Mouse (Mus musculus) layer of hippocampus, postnatal 36 days (tissue): Measurements from ENCODE around the gene Tns1. TPM values are rescaled to one million over a fixed set of nuclear protein-coding genes. Genes with fewer than 3 reads are reported as not detected.

ENCODE experiments used
- DNase-seq, 2 experiments: peaks; one replicate each; pipeline ENCODE4 v3.0.0; 2022
- total RNA-seq, 2 experiments: library from RNA; stranded (reverse); gene quantifications; 2 replicates each; pipeline ENCODE4 v1.2.3; 2021

Gene Tns1
- total RNA-seq, 2 experiments from 2014 or later = 34.5 to 48.6 TPM

GRCm38 (mm10) chr1:73954614-73955013 lies 169.6 kb downstream of the Tns1 start:
- DNase-seq = no peak

- DNase-seq = no peak
Observed at GRCm38 (mm10) chr1:73954015-73954408, 170.2 kb downstream of the Tns1 start.

- DNase-seq = no peak
Observed at GRCm38 (mm10) chr1:73953317-73954014, 170.8 kb downstream of the Tns1 start.

- no peak for DNase-seq
Observed at GRCm38 (mm10) chr1:73952598-73952997, 171.7 kb downstream of the Tns1 start.

GRCm38 (mm10) chr1:73951178-73951577 lies 173.1 kb downstream of the Tns1 start:
- no peak for DNase-seq

- DNase-seq = no peak
Observed at GRCm38 (mm10) chr1:73948757-73949156, 175.5 kb downstream of the Tns1 start.

GRCm38 (mm10) chr1:73947525-73948304 lies 176.5 kb downstream of the Tns1 start:
- DNase-seq = no peak

GRCm38 (mm10) chr1:73946701-73947100 lies 177.5 kb downstream of the Tns1 start:
- no peak for DNase-seq

GRCm38 (mm10) chr1:73944393-73944792 lies 179.9 kb downstream of the Tns1 start:
- peak; percentile 50 to 54 for DNase-seq

GRCm38 (mm10) chr1:73943667-73944289 lies 180.5 kb downstream of the Tns1 start:
- peak; percentile 45 to 64 for DNase-seq

GRCm38 (mm10) chr1:73943255-73943654 lies 181.0 kb downstream of the Tns1 start:
- no peak for DNase-seq

- DNase-seq = no peak
Observed at GRCm38 (mm10) chr1:73942243-73942642, 182.0 kb downstream of the Tns1 start.

GRCm38 (mm10) chr1:73941697-73942096 lies 182.6 kb downstream of the Tns1 start:
- DNase-seq = no peak

- DNase-seq = no peak
Observed at GRCm38 (mm10) chr1:73940491-73941204, 183.6 kb downstream of the Tns1 start.

- DNase-seq = no peak
Observed at GRCm38 (mm10) chr1:73938597-73938996, 185.7 kb downstream of the Tns1 start.

- no peak for DNase-seq
Observed at GRCm38 (mm10) chr1:73937805-73938204, 186.4 kb downstream of the Tns1 start.

GRCm38 (mm10) chr1:73936537-73936936 lies 187.7 kb downstream of the Tns1 start:
- no peak for DNase-seq

GRCm38 (mm10) chr1:73935442-73936080 lies 188.7 kb downstream of the Tns1 start:
- DNase-seq = no peak

- DNase-seq = no peak
Observed at GRCm38 (mm10) chr1:73933146-73933490, 191.1 kb downstream of the Tns1 start.

GRCm38 (mm10) chr1:73932421-73933145 lies 191.7 kb downstream of the Tns1 start:
- no peak for DNase-seq

- DNase-seq = no peak
Observed at GRCm38 (mm10) chr1:73931851-73932250, 192.4 kb downstream of the Tns1 start.
